Mouse (Mus musculus) retina, adult 2 months (tissue): Measurements from ENCODE around the gene Midn.

ENCODE experiments used
- DNase-seq: peaks from one replicate; pipeline ENCODE4 v3.0.0-alpha.2; 2012; ENCODE audit warnings: low read depth, low spot score

Midn gene

GRCm38 (mm10) chr10:80144159-80144558, 3.9 kb upstream of the Midn start:
- DNase-seq = no peak

- no peak for DNase-seq
Measured at GRCm38 (mm10) chr10:80144864-80145838, 2.9 kb upstream of the Midn start.

GRCm38 (mm10) chr10:80145896-80146295, 2.2 kb upstream of the Midn start:
- no peak for DNase-seq

- DNase-seq = no peak
Measured at GRCm38 (mm10) chr10:80146568-80147011, 1.5 kb upstream of the Midn start.

GRCm38 (mm10) chr10:80147146-80147718, 840 bp upstream of the Midn start:
- DNase-seq = no peak

- DNase-seq = peak; percentile 81
Measured at GRCm38 (mm10) chr10:80148610-80149290, 678 bp downstream of the Midn start.

GRCm38 (mm10) chr10:80149291-80150225, 1.5 kb downstream of the Midn start:
- DNase-seq = peak; percentile 82

- no peak for DNase-seq
Measured at GRCm38 (mm10) chr10:80150226-80151210, 2.4 kb downstream of the Midn start.

- no peak for DNase-seq
Measured at GRCm38 (mm10) chr10:80151211-80152034, 3.4 kb downstream of the Midn start.

- no peak for DNase-seq
Measured at GRCm38 (mm10) chr10:80152071-80152872, 4.2 kb downstream of the Midn start.

- no peak for DNase-seq
Measured at GRCm38 (mm10) chr10:80152873-80153260, 4.8 kb downstream of the Midn start.

GRCm38 (mm10) chr10:80153713-80154112, 5.6 kb downstream of the Midn start:
- no peak for DNase-seq

- DNase-seq = no peak
Measured at GRCm38 (mm10) chr10:80154384-80154783, 6.3 kb downstream of the Midn start.

GRCm38 (mm10) chr10:80155277-80155676, 7.2 kb downstream of the Midn start:
- DNase-seq = no peak

GRCm38 (mm10) chr10:80156002-80156751, 8.1 kb downstream of the Midn start:
- DNase-seq = no peak

GRCm38 (mm10) chr10:80156752-80157053, 8.6 kb downstream of the Midn start:
- DNase-seq = no peak

- DNase-seq = no peak
Measured at GRCm38 (mm10) chr10:80157141-80157929, 9.3 kb downstream of the Midn start.
